Mouse (Mus musculus): ENCODE results near the gene Dclk1. TPM values are rescaled to one million over a fixed set of nuclear protein-coding genes. Genes with fewer than 3 reads are reported as not detected.

Gene Dclk1
- polyA plus RNA-seq, 1 experiment from 2014 or later = 56.1 TPM

GRCm38 (mm10) chr3:55543929-55544684 lies 301.9 kb downstream of the Dclk1 start:
- Histone ChIP-seq H3K4me3 (no peak overlapping the region), H3K9me3 (no peaks in the 10 kb centered on the region), H3K36me3 (no peaks in the 10 kb centered on the region), H3K27me3 (no peaks in the 10 kb centered on the region), H3K9ac (no peak overlapping the region), H3K4me2 (no peak overlapping the region), H3K27ac (peak overlapping the region; percentile 17; the same call in 1 of the 2 replicates), H3K4me1 (peaks cover 43% of the 10 kb centered on the region)
- peak; percentile 54; the same call in 1 of the 2 replicates for ATAC-seq (ENCODE audit: insufficient number of reproducible peaks, insufficient read depth, low FRiP score, low TSS enrichment, low read depth)
- 51% methylated on average over 13 of the region's 13 CpGs for WGBS

DNA sequence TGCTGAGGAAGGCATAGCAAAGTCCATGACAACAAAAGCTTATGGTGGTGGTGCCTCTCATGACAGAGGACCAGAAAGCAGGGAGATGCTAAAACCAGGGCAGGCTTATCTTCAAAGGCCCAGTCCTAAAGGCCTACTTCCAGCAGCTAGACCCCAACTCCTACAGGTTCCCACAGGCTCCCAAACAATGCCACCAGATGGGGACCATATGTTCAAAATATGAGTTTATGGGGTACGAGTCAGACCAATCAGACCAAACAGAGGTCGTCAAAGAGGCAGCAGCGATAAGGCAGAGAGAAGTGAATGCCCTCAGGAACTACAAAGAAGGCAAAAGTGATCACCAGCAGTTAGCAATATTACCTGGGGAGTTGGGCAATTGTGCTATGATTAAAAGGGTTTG lies 303.1 kb downstream of the Dclk1 start:
- H3K4me2 ChIP-seq = no peak overlapping the region
- H3K9ac ChIP-seq = no peak overlapping the region
- ATAC-seq (ENCODE audit: insufficient number of reproducible peaks, insufficient read depth, low FRiP score, low TSS enrichment, low read depth) = no peak
- no peak overlapping the region for H3K4me3 ChIP-seq
- 35% methylated on average over 3 of the region's 3 CpGs for WGBS
- no peaks in the 10 kb centered on the region for H3K27me3 ChIP-seq
- H3K4me1 ChIP-seq = peaks cover 33% of the 10 kb centered on the region
- no peaks in the 10 kb centered on the region for H3K9me3 ChIP-seq
- H3K36me3 ChIP-seq = no peaks in the 10 kb centered on the region
- no peak overlapping the region; the same call in 1 of the 2 replicates for H3K27ac ChIP-seq

GRCm38 (mm10) chr3:55545916-55546315 lies 303.8 kb downstream of the Dclk1 start:
- H3K27me3 ChIP-seq = no peaks in the 10 kb centered on the region
- H3K4me3 ChIP-seq = no peak overlapping the region
- no peak for ATAC-seq (ENCODE audit: insufficient number of reproducible peaks, insufficient read depth, low FRiP score, low TSS enrichment, low read depth)
- H3K4me1 ChIP-seq = peaks cover 35% of the 10 kb centered on the region
- no peak overlapping the region for H3K4me2 ChIP-seq
- 90% methylated on average over 9 of the region's 9 CpGs for WGBS
- no peak overlapping the region for H3K27ac ChIP-seq
- no peaks in the 10 kb centered on the region for H3K36me3 ChIP-seq
- no peak overlapping the region for H3K9ac ChIP-seq
- H3K9me3 ChIP-seq = no peaks in the 10 kb centered on the region

DNA sequence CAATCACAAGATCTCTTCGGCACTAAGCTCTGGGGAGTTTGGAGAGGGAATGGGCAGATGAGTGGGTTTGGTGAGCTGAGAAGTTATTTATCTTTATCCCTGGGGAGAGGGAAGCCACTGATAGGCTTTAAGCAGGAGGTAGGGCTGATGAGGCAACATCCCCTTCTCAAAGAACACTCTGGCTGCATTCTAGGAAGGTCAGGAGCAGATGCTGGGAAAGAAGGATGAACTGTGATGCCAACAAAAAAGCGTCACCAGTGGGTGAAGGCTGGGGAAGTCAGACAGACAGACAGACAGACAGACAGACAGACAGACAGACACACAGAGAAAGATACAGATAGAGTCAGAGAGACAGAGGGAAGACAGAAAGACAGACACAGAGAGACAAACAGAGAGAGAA lies 304.9 kb downstream of the Dclk1 start:
- Histone ChIP-seq H3K9ac (no peak overlapping the region), H3K9me3 (no peaks in the 10 kb centered on the region), H3K4me1 (peaks cover 37% of the 10 kb centered on the region), H3K27ac (no peak overlapping the region), H3K36me3 (no peaks in the 10 kb centered on the region), H3K27me3 (no peaks in the 10 kb centered on the region), H3K4me3 (no peak overlapping the region), H3K4me2 (no peak overlapping the region)
- 76% methylated on average over 2 of the region's 2 CpGs for WGBS
- no peak; the same call in 1 of the 2 replicates for ATAC-seq (ENCODE audit: insufficient number of reproducible peaks, insufficient read depth, low FRiP score, low TSS enrichment, low read depth)

DNA sequence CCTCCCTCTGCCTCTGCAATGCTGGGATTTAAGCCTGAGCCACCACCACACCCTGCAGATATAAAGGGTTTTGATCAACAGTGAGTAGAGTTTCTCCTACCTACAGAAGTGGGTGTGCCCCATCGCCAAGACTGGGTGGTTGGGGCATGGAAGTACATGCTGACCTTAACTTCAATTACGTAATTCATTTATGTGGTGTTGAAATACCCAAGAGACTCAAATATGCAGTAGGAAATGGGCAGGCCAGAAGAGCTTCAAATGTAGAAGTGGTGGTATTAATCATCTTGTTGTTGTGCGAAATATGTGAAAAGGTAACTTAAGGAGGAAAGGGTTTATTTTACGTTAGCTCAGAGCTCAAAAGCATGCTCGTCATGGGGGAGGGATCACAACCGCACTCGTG lies 307.2 kb downstream of the Dclk1 start:
- no peaks in the 10 kb centered on the region for H3K36me3 ChIP-seq
- H3K9ac ChIP-seq = no peak overlapping the region
- no peak overlapping the region for H3K4me3 ChIP-seq
- H3K9me3 ChIP-seq = no peaks in the 10 kb centered on the region
- no peak for ATAC-seq (ENCODE audit: insufficient number of reproducible peaks, insufficient read depth, low FRiP score, low TSS enrichment, low read depth)
- 76% methylated on average over 7 of the region's 7 CpGs for WGBS
- H3K4me1 ChIP-seq = peaks cover 14% of the 10 kb centered on the region
- H3K4me2 ChIP-seq = no peak overlapping the region
- H3K27me3 ChIP-seq = no peaks in the 10 kb centered on the region
- H3K27ac ChIP-seq = no peak overlapping the region

DNA sequence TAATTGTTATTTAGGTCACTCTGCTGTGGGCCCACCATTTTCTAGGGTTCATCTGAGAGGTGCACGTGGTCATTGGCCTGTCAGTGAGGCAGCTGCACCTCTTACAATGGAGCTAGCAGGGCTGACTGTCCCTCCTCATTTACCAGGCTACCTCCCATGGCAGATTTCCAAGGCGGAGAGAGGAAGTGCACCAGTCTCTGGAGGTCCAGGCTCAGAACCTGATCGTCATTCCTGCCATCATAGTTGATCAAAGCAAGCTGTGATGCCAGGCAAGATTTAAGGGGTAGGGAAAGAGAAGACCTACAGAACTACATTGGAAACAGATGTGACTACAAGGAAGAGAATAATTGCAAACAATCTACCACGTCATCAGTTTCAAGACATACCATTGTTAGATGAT lies 308.8 kb downstream of the Dclk1 start:
- peaks cover 7% of the 10 kb centered on the region for H3K4me1 ChIP-seq
- no peak overlapping the region for H3K9ac ChIP-seq
- H3K4me2 ChIP-seq = no peak overlapping the region
- H3K9me3 ChIP-seq = no peaks in the 10 kb centered on the region; the same call in 1 of the 2 replicates
- H3K36me3 ChIP-seq = no peaks in the 10 kb centered on the region
- H3K4me3 ChIP-seq = no peak overlapping the region
- no peak overlapping the region for H3K27ac ChIP-seq
- no peaks in the 10 kb centered on the region for H3K27me3 ChIP-seq
- ATAC-seq (ENCODE audit: insufficient number of reproducible peaks, insufficient read depth, low FRiP score, low TSS enrichment, low read depth) = no peak
- 23% methylated on average over 4 of the region's 4 CpGs for WGBS

- H3K36me3 ChIP-seq = no peaks in the 10 kb centered on the region
- no peak for ATAC-seq (ENCODE audit: insufficient number of reproducible peaks, insufficient read depth, low FRiP score, low TSS enrichment, low read depth)
- WGBS = 75% methylated on average over 4 of the region's 4 CpGs
Observed at GRCm38 (mm10) chr3:55551912-55552311, 309.7 kb downstream of the Dclk1 start.

DNA sequence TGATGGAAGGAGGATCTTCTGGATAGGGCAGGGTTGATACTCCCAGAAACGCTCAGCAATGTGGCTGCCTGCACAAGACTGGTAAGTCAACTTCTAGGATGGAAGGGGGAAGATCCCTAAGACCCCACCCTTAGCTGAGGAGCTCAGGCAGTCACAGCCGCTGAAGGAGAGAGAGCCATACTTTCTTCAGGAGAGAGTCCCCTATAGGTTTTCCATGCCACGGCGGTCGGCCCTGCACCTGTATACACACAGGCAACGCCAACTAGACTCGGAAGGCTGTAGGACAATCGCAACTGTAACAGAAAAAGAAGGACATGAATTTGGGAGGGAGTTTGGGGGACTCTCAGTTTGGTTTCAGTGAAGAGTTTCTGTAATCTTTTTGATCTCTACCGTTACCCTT lies 310.9 kb downstream of the Dclk1 start:
- Histone ChIP-seq H3K9me3 (no peaks in the 10 kb centered on the region; the same call in 1 of the 2 replicates), H3K4me2 (no peak overlapping the region), H3K27ac (no peak overlapping the region), H3K4me3 (no peak overlapping the region), H3K27me3 (no peaks in the 10 kb centered on the region), H3K4me1 (peaks cover 7% of the 10 kb centered on the region), H3K9ac (no peak overlapping the region), H3K36me3 (no peaks in the 10 kb centered on the region)
- no peak for ATAC-seq (ENCODE audit: insufficient number of reproducible peaks, insufficient read depth, low FRiP score, low TSS enrichment, low read depth)
- WGBS = 94% methylated on average over 9 of the region's 9 CpGs

More at GRCm38 (mm10) chr3:55551912-55552311, 309.7 kb downstream of the Dclk1 start:
- Histone ChIP-seq H3K4me2 (no peak overlapping the region), H3K9ac (no peak overlapping the region), H3K4me1 (peaks cover 7% of the 10 kb centered on the region), H3K27me3 (no peaks in the 10 kb centered on the region), H3K4me3 (no peak overlapping the region), H3K27ac (no peak overlapping the region), H3K9me3 (no peaks in the 10 kb centered on the region; the same call in 1 of the 2 replicates)

DNA sequence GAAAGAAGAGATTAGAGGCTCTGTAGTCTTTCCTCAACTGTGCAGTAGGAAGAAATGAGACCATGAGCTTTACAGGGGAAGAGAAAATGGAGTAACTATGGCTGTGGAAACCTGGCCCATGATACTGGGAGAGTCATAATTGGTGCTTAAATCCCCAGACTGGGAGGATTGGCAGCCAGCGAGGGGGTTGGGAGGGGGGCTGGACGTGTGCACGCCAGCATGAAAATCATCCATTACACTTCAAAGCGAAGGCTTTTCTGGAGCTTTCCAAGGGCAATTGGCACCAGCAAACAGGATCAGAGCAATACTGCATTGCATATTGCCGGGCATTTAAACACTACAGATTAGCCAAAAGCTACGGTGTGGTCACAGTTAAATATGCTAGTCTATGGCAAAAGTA lies 313.7 kb downstream of the Dclk1 start:
- no peaks in the 10 kb centered on the region; the same call in 1 of the 2 replicates for H3K9me3 ChIP-seq
- peaks cover 6% of the 10 kb centered on the region for H3K4me1 ChIP-seq
- no peaks in the 10 kb centered on the region for H3K36me3 ChIP-seq
- no peak overlapping the region for H3K4me2 ChIP-seq
- no peaks in the 10 kb centered on the region for H3K27me3 ChIP-seq
- H3K4me3 ChIP-seq = no peak overlapping the region
- 69% methylated on average over 6 of the region's 6 CpGs for WGBS
- no peak overlapping the region for H3K9ac ChIP-seq
- H3K27ac ChIP-seq = no peak overlapping the region
- no peak for ATAC-seq (ENCODE audit: insufficient number of reproducible peaks, insufficient read depth, low FRiP score, low TSS enrichment, low read depth)

- no peaks in the 10 kb centered on the region for H3K4me1 ChIP-seq
- no peak overlapping the region for H3K4me3 ChIP-seq
- no peaks in the 10 kb centered on the region for H3K36me3 ChIP-seq
- H3K9ac ChIP-seq = no peak overlapping the region
- no peak for ATAC-seq (ENCODE audit: insufficient number of reproducible peaks, insufficient read depth, low FRiP score, low TSS enrichment, low read depth)
- no peaks in the 10 kb centered on the region for H3K27me3 ChIP-seq
- 63% methylated on average over 1 of the region's 1 CpGs for WGBS
- H3K4me2 ChIP-seq = no peak overlapping the region
- no peaks in the 10 kb centered on the region; the same call in 1 of the 2 replicates for H3K9me3 ChIP-seq
- no peak overlapping the region for H3K27ac ChIP-seq
Observed at GRCm38 (mm10) chr3:55558570-55558969, 316.4 kb downstream of the Dclk1 start.

DNA sequence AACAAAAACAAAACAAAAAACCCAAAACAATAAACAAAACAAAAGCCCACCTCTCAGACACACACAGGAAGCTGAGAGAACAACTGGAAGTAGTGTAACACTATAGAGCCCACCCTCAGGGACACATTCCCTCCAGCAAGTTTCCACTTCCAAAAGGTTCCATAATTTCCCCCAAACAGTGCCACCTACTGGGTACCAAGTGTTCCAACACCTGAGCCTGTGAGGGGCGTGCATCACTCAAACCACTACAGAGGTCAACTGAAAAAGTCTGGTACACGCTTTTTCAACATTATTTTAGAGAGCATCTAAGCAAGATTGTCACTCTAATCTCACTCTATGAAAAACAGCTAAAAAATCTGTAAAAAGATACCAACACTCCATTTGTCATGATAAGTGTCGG lies 325.3 kb downstream of the Dclk1 start:
- Histone ChIP-seq H3K27ac (no peak overlapping the region), H3K27me3 (no peaks in the 10 kb centered on the region), H3K9me3 (no peaks in the 10 kb centered on the region), H3K4me3 (no peak overlapping the region), H3K9ac (no peak overlapping the region), H3K4me2 (no peak overlapping the region), H3K4me1 (peaks cover 15% of the 10 kb centered on the region; the same call in 1 of the 2 replicates), H3K36me3 (no peaks in the 10 kb centered on the region)
- WGBS = 88% methylated on average over 3 of the region's 3 CpGs
- no peak for ATAC-seq (ENCODE audit: insufficient number of reproducible peaks, insufficient read depth, low FRiP score, low TSS enrichment, low read depth)

GRCm38 (mm10) chr3:55569539-55569938 lies 327.4 kb downstream of the Dclk1 start:
- ATAC-seq (ENCODE audit: insufficient number of reproducible peaks, insufficient read depth, low FRiP score, low TSS enrichment, low read depth) = no peak
- H3K27ac ChIP-seq = peak overlapping the region; percentile 4; the same call in 1 of the 2 replicates
- H3K9ac ChIP-seq = no peak overlapping the region
- 28% methylated on average over 10 of the region's 10 CpGs for WGBS
- no peak overlapping the region for H3K4me2 ChIP-seq
- H3K4me1 ChIP-seq = peaks cover 15% of the 10 kb centered on the region; the same call in 1 of the 2 replicates
- no peaks in the 10 kb centered on the region for H3K36me3 ChIP-seq
- no peaks in the 10 kb centered on the region for H3K9me3 ChIP-seq
- H3K27me3 ChIP-seq = no peaks in the 10 kb centered on the region
- H3K4me3 ChIP-seq = no peak overlapping the region

Data from embryonic facial prominence, embryonic 13.5 days (tissue).